Mouse (Mus musculus) intestine, embryonic 15.5 days (tissue): ENCODE data around the gene Vwa2. TPM values are rescaled to one million over a fixed set of nuclear protein-coding genes. Genes with fewer than 3 reads are reported as not detected.

Experiments
- ATAC-seq: fragments of 200-750 bp; cut with Nextera tagmentation; 2 replicates; pipeline ENCODE4 v1.8.0; 2017; ENCODE audit warnings: moderate TSS enrichment, moderate library complexity
- H3K27ac ChIP-seq: fragments of 300-500 bp; sonication (generic); 2 replicates; pipeline ENCODE4 v1.5.1; 2015; ENCODE audit warnings: mild to moderate bottlenecking, inconsistent platforms
- H3K27me3 ChIP-seq: fragments of 300-500 bp; sonication (generic); replicated peaks from 2 replicates; pipeline ENCODE4 v1.6.1; 2015; ENCODE audit warnings: inconsistent platforms
- H3K36me3 ChIP-seq: fragments of 300-500 bp; sonication (generic); 2 replicates; pipeline ENCODE4 v1.6.1; 2015; ENCODE audit warnings: inconsistent platforms
- H3K4me1 ChIP-seq: fragments of 300-500 bp; sonication (generic); replicated peaks from 2 replicates; pipeline ENCODE4 v1.6.1; 2015; ENCODE audit warnings: inconsistent platforms
- H3K4me2 ChIP-seq: fragments of 300-500 bp; sonication (generic); replicated peaks from 2 replicates; pipeline ENCODE4 v1.6.1; 2015; ENCODE audit warnings: mild to moderate bottlenecking, inconsistent platforms
- H3K4me3 ChIP-seq: fragments of 300-500 bp; sonication (generic); replicated peaks from 2 replicates; pipeline ENCODE4 v1.5.1; 2015; ENCODE audit warnings: inconsistent platforms
- H3K9ac ChIP-seq: fragments of 300-500 bp; sonication (generic); 2 replicates; pipeline ENCODE4 v1.6.1; 2015; ENCODE audit warnings: inconsistent platforms
- H3K9me3 ChIP-seq: fragments of 300-500 bp; sonication (generic); 2 replicates; pipeline ENCODE4 v1.6.1; 2016; ENCODE audit warnings: inconsistent platforms
- WGBS: fragments of 180-500 bp; shearing (Covaris S2); methylation state at CpG from one replicate; pipeline ENCODE4 v1.1.7; 2015; 5-methylcytosine and 5-hydroxymethylcytosine counted together
- polyA plus RNA-seq: library from polyadenylated mRNA; unstranded; fragments of >200 nt; fragmentation: Nextera tagmentation; extraction: Ambion mirVana; gene quantifications from 2 replicates; pipeline ENCODE4 v1.2.1, GENCODE M21; 2015

Vwa2 gene
- polyA plus RNA-seq, 1 experiment from 2014 or later: 0.90 TPM

- no peak for ATAC-seq
- no peaks in the 10 kb centered on the region for H3K9me3 ChIP-seq
Observed at GRCm38 (mm10) chr19:56937911-56938310, 63.9 kb downstream of the Vwa2 start.

GRCm38 (mm10) chr19:56939826-56940225, 65.8 kb downstream of the Vwa2 start:
- H3K9me3 ChIP-seq: no peaks in the 10 kb centered on the region
- no peak overlapping the region for H3K27ac ChIP-seq
- no peak overlapping the region for H3K9ac ChIP-seq
- H3K27me3 ChIP-seq: no peaks in the 10 kb centered on the region
- no peak for ATAC-seq
- H3K4me2 ChIP-seq: no peak overlapping the region
- H3K4me1 ChIP-seq: 0 out of 2 replicates have a peak, but pooled peaks cover 2% of the 10 kb centered on the region
- no peak overlapping the region for H3K4me3 ChIP-seq
- H3K36me3 ChIP-seq: no peaks in the 10 kb centered on the region
- WGBS: 81% methylated on average over 9 of the region's 9 CpGs

More at GRCm38 (mm10) chr19:56937911-56938310, 63.9 kb downstream of the Vwa2 start:
- Histone ChIP-seq H3K4me3 (no peak overlapping the region), H3K4me1 (0 out of 2 replicates have a peak, but pooled peaks cover 2% of the 10 kb centered on the region), H3K27me3 (no peaks in the 10 kb centered on the region), H3K27ac (no peak overlapping the region), H3K4me2 (no peak overlapping the region), H3K9ac (no peak overlapping the region), H3K36me3 (no peaks in the 10 kb centered on the region)
- 91% methylated on average over 5 of the region's 5 CpGs for WGBS

DNA sequence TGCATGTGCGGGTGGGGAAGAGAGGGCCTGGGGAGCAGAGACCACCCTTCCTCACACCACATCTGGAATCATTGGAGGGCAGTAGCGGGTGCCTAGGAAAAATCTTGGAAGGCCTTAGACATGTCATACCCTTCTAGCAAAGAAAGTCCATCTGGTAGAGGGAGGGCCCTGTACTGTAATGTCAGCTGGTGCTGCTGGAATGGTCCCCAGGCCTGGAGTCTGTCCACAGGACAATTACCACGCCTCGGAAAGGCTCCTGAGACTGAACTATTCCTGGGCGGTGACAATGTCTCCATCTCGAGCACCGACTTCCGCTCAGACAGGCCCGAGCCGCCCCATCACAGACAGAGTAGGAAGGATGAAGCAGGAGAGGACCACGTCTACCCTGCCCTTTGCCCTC, 66.5 kb downstream of the Vwa2 start:
- ATAC-seq: no peak
- H3K9ac ChIP-seq: no peak overlapping the region
- whole genome bisulfite sequencing: 88% methylated on average over 11 of the region's 11 CpGs
- no peaks in the 10 kb centered on the region for H3K36me3 ChIP-seq
- H3K4me2 ChIP-seq: no peak overlapping the region
- no peaks in the 10 kb centered on the region for H3K9me3 ChIP-seq
- H3K27ac ChIP-seq: no peak overlapping the region
- H3K4me3 ChIP-seq: no peak overlapping the region
- 0 out of 2 replicates have a peak, but pooled peaks cover 2% of the 10 kb centered on the region for H3K4me1 ChIP-seq
- no peaks in the 10 kb centered on the region for H3K27me3 ChIP-seq

GRCm38 (mm10) chr19:56942216-56942615, 68.2 kb downstream of the Vwa2 start:
- H3K27me3 ChIP-seq: no peaks in the 10 kb centered on the region
- WGBS: 87% methylated on average over 7 of the region's 7 CpGs
- H3K4me3 ChIP-seq: no peak overlapping the region
- H3K4me2 ChIP-seq: no peak overlapping the region
- H3K27ac ChIP-seq: no peak overlapping the region
- no peak overlapping the region for H3K9ac ChIP-seq
- ATAC-seq: no peak
- H3K4me1 ChIP-seq: 0 out of 2 replicates have a peak, but pooled peaks cover 2% of the 10 kb centered on the region
- no peaks in the 10 kb centered on the region for H3K9me3 ChIP-seq
- no peaks in the 10 kb centered on the region for H3K36me3 ChIP-seq

DNA sequence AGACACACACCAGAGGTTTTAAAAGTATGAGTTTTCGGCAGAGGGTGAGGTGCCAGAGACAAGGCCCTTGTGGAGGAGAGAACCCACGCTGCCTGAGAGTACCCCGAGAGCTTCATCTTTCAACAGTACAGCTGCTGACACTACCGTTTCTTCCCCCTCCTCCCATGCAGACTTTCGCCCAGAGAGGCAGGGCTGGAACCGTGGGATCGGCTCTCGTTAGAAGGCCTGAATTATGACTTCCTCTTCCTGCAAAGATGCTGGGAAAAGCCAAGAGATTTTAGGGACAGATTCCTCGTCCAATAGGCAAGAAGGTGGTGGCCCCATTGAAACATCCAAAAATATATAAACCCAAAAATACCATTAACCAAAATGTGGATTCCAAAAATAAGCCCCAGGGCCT, 70.2 kb downstream of the Vwa2 start:
- 0 out of 2 replicates have a peak overlapping the region, but pooled peaks have one; percentile 10 for H3K27ac ChIP-seq
- no peak overlapping the region for H3K9ac ChIP-seq

DNA sequence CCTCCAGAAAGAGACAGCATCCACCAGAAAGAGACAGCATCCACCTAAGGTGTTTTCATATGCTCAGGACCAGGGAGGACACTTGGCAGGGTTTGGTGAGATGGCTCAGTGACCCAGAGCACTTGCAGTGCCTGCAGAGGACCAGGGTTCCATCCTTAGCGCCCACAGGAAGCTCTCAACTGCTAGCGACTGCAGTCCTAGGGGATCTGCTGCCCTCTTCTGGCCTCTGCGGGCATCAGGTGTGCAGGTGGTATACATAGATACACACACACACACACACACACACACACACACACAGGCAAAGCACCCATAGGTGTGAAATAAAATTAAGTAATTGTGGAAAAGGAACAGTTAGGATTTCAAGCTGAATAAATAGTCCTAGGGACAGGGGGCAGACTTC, 70.8 kb downstream of the Vwa2 start:
- Histone ChIP-seq H3K27me3 (no peaks in the 10 kb centered on the region), H3K36me3 (no peaks in the 10 kb centered on the region), H3K4me3 (no peak overlapping the region), H3K9me3 (no peaks in the 10 kb centered on the region), H3K27ac (0 out of 2 replicates have a peak overlapping the region, but pooled peaks have one; percentile 10), H3K4me1 (peaks cover 8% of the 10 kb centered on the region; the same call in 1 of the 2 replicates), H3K4me2 (no peak overlapping the region), H3K9ac (no peak overlapping the region)
- 97% methylated on average over 3 of the region's 3 CpGs for WGBS
- ATAC-seq: no peak

More for the DNA sequence above, 70.2 kb downstream of the Vwa2 start:
- ATAC-seq: no peak
- no peaks in the 10 kb centered on the region for H3K27me3 ChIP-seq
- 0 out of 2 replicates have a peak, but pooled peaks cover 8% of the 10 kb centered on the region for H3K4me1 ChIP-seq
- H3K36me3 ChIP-seq: no peaks in the 10 kb centered on the region
- no peaks in the 10 kb centered on the region for H3K9me3 ChIP-seq
- H3K4me2 ChIP-seq: no peak overlapping the region
- H3K4me3 ChIP-seq: no peak overlapping the region
- WGBS: 42% methylated on average over 9 of the region's 9 CpGs

GRCm38 (mm10) chr19:56945621-56946020, 71.6 kb downstream of the Vwa2 start:
- WGBS: 66% methylated on average over 2 of the region's 2 CpGs
- H3K4me3 ChIP-seq: no peak overlapping the region
- peaks cover 14% of the 10 kb centered on the region for H3K4me1 ChIP-seq
- no peaks in the 10 kb centered on the region for H3K9me3 ChIP-seq
- H3K27ac ChIP-seq: no peak overlapping the region
- no peak overlapping the region for H3K4me2 ChIP-seq
- no peaks in the 10 kb centered on the region for H3K36me3 ChIP-seq
- ATAC-seq: no peak
- no peak overlapping the region for H3K9ac ChIP-seq
- no peaks in the 10 kb centered on the region for H3K27me3 ChIP-seq

GRCm38 (mm10) chr19:56946277-56946676, 72.2 kb downstream of the Vwa2 start:
- Histone ChIP-seq H3K4me3 (no peak overlapping the region), H3K27ac (no peak overlapping the region), H3K4me2 (no peak overlapping the region), H3K27me3 (no peaks in the 10 kb centered on the region), H3K9ac (no peak overlapping the region), H3K4me1 (peaks cover 14% of the 10 kb centered on the region), H3K9me3 (no peaks in the 10 kb centered on the region), H3K36me3 (no peaks in the 10 kb centered on the region)
- 86% methylated on average over 7 of the region's 7 CpGs for WGBS
- ATAC-seq: no peak

- Histone ChIP-seq H3K9ac (no peak overlapping the region), H3K27ac (no peak overlapping the region), H3K9me3 (no peaks in the 10 kb centered on the region), H3K36me3 (no peaks in the 10 kb centered on the region), H3K4me3 (no peak overlapping the region), H3K27me3 (no peaks in the 10 kb centered on the region), H3K4me2 (no peak overlapping the region), H3K4me1 (peaks cover 14% of the 10 kb centered on the region)
- 74% methylated on average over 3 of the region's 3 CpGs for WGBS
- no peak for ATAC-seq
Observed at GRCm38 (mm10) chr19:56946727-56947126, 72.7 kb downstream of the Vwa2 start.

GRCm38 (mm10) chr19:56947971-56948610, 74.0 kb downstream of the Vwa2 start:
- Histone ChIP-seq H3K4me1 (peaks cover 14% of the 10 kb centered on the region), H3K27ac (0 out of 2 replicates have a peak overlapping the region, but pooled peaks have one; percentile 22), H3K9ac (no peak overlapping the region), H3K4me3 (no peak overlapping the region), H3K4me2 (no peak overlapping the region), H3K9me3 (no peaks in the 10 kb centered on the region), H3K27me3 (no peaks in the 10 kb centered on the region), H3K36me3 (no peaks in the 10 kb centered on the region)
- no peak for ATAC-seq
- WGBS: 64% methylated on average over 6 of the region's 6 CpGs

DNA sequence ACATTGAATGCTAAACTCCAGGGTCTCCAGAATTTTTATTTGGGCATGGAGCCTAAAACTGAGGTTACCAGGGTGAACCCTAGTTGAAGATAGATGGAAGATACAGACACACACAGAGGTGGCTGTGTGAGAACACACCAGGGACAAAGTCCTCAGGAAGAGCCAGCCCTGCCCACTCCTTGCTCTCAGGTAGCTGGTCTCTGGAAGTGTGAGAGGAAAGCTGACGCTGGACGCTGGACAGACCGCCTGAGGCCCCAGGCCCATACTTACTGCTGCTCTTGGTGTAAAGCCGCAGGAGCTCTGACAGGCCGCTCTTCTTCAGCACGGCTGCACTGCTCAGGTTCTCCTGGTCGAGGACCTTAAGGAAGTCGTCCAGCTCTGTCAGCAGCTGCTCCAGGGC, 75.8 kb downstream of the Vwa2 start:
- Histone ChIP-seq H3K9me3 (no peaks in the 10 kb centered on the region), H3K4me1 (peaks cover 17% of the 10 kb centered on the region), H3K27ac (no peak overlapping the region), H3K4me2 (no peak overlapping the region), H3K4me3 (no peak overlapping the region), H3K9ac (no peak overlapping the region), H3K36me3 (no peaks in the 10 kb centered on the region), H3K27me3 (no peaks in the 10 kb centered on the region)
- WGBS: 48% methylated on average over 8 of the region's 8 CpGs
- peak; percentile 69 for ATAC-seq

GRCm38 (mm10) chr19:56950818-56951217, 76.8 kb downstream of the Vwa2 start:
- H3K4me1 ChIP-seq: peaks cover 17% of the 10 kb centered on the region
- no peaks in the 10 kb centered on the region for H3K36me3 ChIP-seq
- ATAC-seq: no peak
- no peak overlapping the region for H3K4me3 ChIP-seq
- no peak overlapping the region for H3K27ac ChIP-seq
- WGBS: 75% methylated on average over 7 of the region's 7 CpGs
- no peaks in the 10 kb centered on the region for H3K9me3 ChIP-seq
- no peaks in the 10 kb centered on the region for H3K27me3 ChIP-seq
- no peak overlapping the region for H3K4me2 ChIP-seq
- H3K9ac ChIP-seq: no peak overlapping the region

GRCm38 (mm10) chr19:56953856-56954255, 79.8 kb downstream of the Vwa2 start:
- Histone ChIP-seq H3K4me2 (no peak overlapping the region), H3K27me3 (no peaks in the 10 kb centered on the region), H3K36me3 (no peaks in the 10 kb centered on the region), H3K4me3 (no peak overlapping the region), H3K9me3 (no peaks in the 10 kb centered on the region), H3K9ac (no peak overlapping the region), H3K27ac (peak overlapping the region; percentile 7; the same call in 1 of the 2 replicates), H3K4me1 (peaks cover 26% of the 10 kb centered on the region)
- ATAC-seq: no peak
- 51% methylated on average over 4 of the region's 4 CpGs for WGBS
